ENCODE assay signal across 9 mouse cellular contexts in the genomic region with DNA sequence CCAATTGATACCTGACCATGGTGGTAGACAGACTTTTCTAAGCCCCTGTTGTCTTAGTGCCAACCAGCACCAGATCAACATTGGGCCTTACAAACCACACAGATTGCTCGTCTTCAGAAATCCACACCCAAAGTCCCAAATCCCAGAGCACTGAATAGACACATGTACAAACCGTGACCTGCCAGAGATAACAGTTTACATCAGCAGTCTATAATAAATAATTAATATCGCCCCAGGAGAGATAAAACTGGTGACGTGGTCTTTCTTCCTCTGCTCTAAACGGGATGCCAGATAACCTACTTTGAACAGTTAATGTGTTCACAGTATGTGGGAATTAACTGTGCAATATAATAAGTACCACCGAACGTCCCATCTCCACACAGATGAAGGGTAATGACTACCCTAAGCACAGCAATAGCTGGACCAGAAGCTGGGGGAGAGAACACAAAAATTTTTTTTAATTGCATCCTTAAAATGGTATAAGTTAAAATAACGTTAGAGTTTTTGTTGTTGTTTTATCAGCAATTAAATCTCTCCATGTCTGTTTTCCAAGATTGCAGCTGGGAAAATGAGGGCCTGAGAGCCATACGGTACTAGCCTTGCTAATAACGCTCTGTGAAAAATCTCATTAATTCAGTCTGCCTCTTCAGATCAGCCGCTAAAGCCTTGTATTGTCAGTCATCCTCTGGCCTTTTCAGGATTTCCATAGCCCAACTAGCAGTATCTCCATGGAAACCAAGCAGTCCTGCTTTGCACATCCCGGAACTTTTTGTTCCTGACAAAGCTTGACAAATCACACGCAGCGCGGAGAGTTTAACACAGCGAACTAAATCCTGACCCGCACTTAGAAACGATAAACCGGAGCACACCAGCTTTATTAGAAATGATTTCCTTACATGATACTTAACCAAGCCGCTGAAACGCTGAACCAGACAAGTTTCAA.
DNase-seq lines count a peak whose midpoint lies in the region; ATAC-seq and TF ChIP-seq lines count a peak whose summit lies in the region.
"Had no signal": no experiment of that assay in that cellular context is flagged by ENCODE, and none has a peak within 500 bp of the region (broad histone marks: within the 10 kb centered on the region; RNA-seq: fewer than 3 reads in every experiment).

No protein-coding gene starts in this region.

- 28% methylated on average over 21 of the region's 21 CpGs for WGBS in heart, adult 2 months
- WGBS in forebrain, embryonic 15.5 days, result 1% methylated on average over 21 of the region's 21 CpGs
- 8% methylated on average over 21 of the region's 21 CpGs for WGBS in hindbrain, embryonic 16.5 days
- 24% methylated on average over 21 of the region's 21 CpGs for WGBS in limb, embryonic 15.5 days
- WGBS in stomach, embryonic 15.5 days, result 21% methylated on average over 21 of the region's 21 CpGs

- peak; percentile 95 for ATAC-seq in forebrain, embryonic 15.5 days (replicated peaks)
- peak; percentile 91 for ATAC-seq in hindbrain, embryonic 16.5 days
- ATAC-seq in limb, embryonic 15.5 days (ENCODE audit: insufficient number of reproducible peaks, low FRiP score, low TSS enrichment, low read depth), result no peak
- no peak for ATAC-seq in stomach, embryonic 15.5 days (ENCODE audit: insufficient read depth, low FRiP score, low read depth)

- intact Hi-C loops in heart, adult 2 months (cut with DNase I), result no loop called here
- intact Hi-C loops in gastrocnemius, postnatal 36 days (cut with DNase I), result no loop called here

- peaks cover 2% of the 10 kb centered on the region; the same call in 1 of the 2 replicates for H3K4me1 ChIP-seq in heart, adult 2 months (ENCODE audit: control insufficient read depth, insufficient read depth, low read length)
- H3K4me1 ChIP-seq in forebrain, embryonic 15.5 days, result peaks cover 36% of the 10 kb centered on the region
- peaks cover 19% of the 10 kb centered on the region for H3K4me1 ChIP-seq in hindbrain, embryonic 16.5 days (ENCODE audit: control insufficient read depth, insufficient read depth, low read depth, low read length)
- H3K4me1 ChIP-seq in limb, embryonic 15.5 days, result peaks cover 7% of the 10 kb centered on the region; the same call in 1 of the 2 replicates
- no peaks in the 10 kb centered on the region for H3K4me1 ChIP-seq in stomach, embryonic 15.5 days

- no peak overlapping the region for H3K9ac ChIP-seq in heart, adult 2 months (ENCODE audit: low read depth, low read length)
- 0 out of 2 replicates have a peak overlapping the region, but pooled peaks have one; percentile 2 for H3K9ac ChIP-seq in forebrain, embryonic 15.5 days (replicated peaks)
- H3K9ac ChIP-seq in hindbrain, embryonic 16.5 days (ENCODE audit: low read depth, low read length), result no peak overlapping the region
- no peak overlapping the region for H3K9ac ChIP-seq in limb, embryonic 15.5 days
- H3K9ac ChIP-seq in stomach, embryonic 15.5 days, result no peak overlapping the region

- TF ChIP-seq CTCF in heart, adult 2 months (IDR thresholded peaks at IDR 0.05), result no peak

- no peak overlapping the region for H3K27ac ChIP-seq in heart, adult 2 months
- peak overlapping the region; percentile 82 for H3K27ac ChIP-seq in forebrain, embryonic 15.5 days (replicated peaks)
- H3K27ac ChIP-seq in hindbrain, embryonic 16.5 days (ENCODE audit: low read depth, low read length), result peak overlapping the region; percentile 37; the same call in 1 of the 2 replicates
- H3K27ac ChIP-seq in limb, embryonic 15.5 days, result no peak overlapping the region
- no peak overlapping the region for H3K27ac ChIP-seq in stomach, embryonic 15.5 days
- H3K27ac ChIP-seq: macrophage had no signal

- no peak overlapping the region for H3K4me3 ChIP-seq in heart, adult 2 months
- H3K4me3 ChIP-seq in forebrain, embryonic 15.5 days, result peak overlapping the region; percentile 20
- 0 out of 2 replicates have a peak overlapping the region, but pooled peaks have one; percentile 0 for H3K4me3 ChIP-seq in hindbrain, embryonic 16.5 days (ENCODE audit: low read length)
- no peak overlapping the region for H3K4me3 ChIP-seq in limb, embryonic 15.5 days
- H3K4me3 ChIP-seq in stomach, embryonic 15.5 days (replicated peaks), result no peak overlapping the region

- no peak for TF ChIP-seq EP300 in heart, adult 2 months (IDR thresholded peaks at IDR 0.05; ENCODE audit: insufficient read depth, low read depth, low read length)

- H3K27me3 ChIP-seq in heart, adult 2 months (ENCODE audit: control insufficient read depth, insufficient read depth, low read length), result no peaks in the 10 kb centered on the region
- no peaks in the 10 kb centered on the region for H3K27me3 ChIP-seq in forebrain, embryonic 15.5 days
- no peaks in the 10 kb centered on the region for H3K27me3 ChIP-seq in hindbrain, embryonic 16.5 days (replicated peaks; ENCODE audit: control insufficient read depth, insufficient read depth, low read length)
- H3K27me3 ChIP-seq in limb, embryonic 15.5 days, result peaks cover 8% of the 10 kb centered on the region; the same call in 1 of the 2 replicates
- 0 out of 2 replicates have a peak, but pooled peaks cover 5% of the 10 kb centered on the region for H3K27me3 ChIP-seq in stomach, embryonic 15.5 days (replicated peaks)

- H3K9me3 ChIP-seq in forebrain, embryonic 15.5 days, result no peaks in the 10 kb centered on the region
- no peaks in the 10 kb centered on the region for H3K9me3 ChIP-seq in hindbrain, embryonic 16.5 days (ENCODE audit: control insufficient read depth, low read length)
- H3K9me3 ChIP-seq in limb, embryonic 15.5 days, result no peaks in the 10 kb centered on the region
- H3K9me3 ChIP-seq in stomach, embryonic 15.5 days, result no peaks in the 10 kb centered on the region

- peak overlapping the region; percentile 45 for H3K4me2 ChIP-seq in forebrain, embryonic 15.5 days (replicated peaks)
- H3K4me2 ChIP-seq in hindbrain, embryonic 16.5 days (ENCODE audit: low read length), result peak overlapping the region; percentile 40
- peak overlapping the region; percentile 15; the same call in 1 of the 2 replicates for H3K4me2 ChIP-seq in limb, embryonic 15.5 days
- H3K4me2 ChIP-seq in stomach, embryonic 15.5 days, result peak overlapping the region; percentile 20

- no peaks in the 10 kb centered on the region for H3K79me2 ChIP-seq in heart, adult 2 months (replicated peaks; ENCODE audit: control insufficient read depth, insufficient read depth, low read length)

- TF ChIP-seq POLR2A in heart, adult 2 months (IDR thresholded peaks at IDR 0.05; ENCODE audit: insufficient read depth, low read depth, low read length), result no peak

- peak; percentile 93 for DNase-seq in heart, adult 11 months
- DNase-seq in heart, adult 2 months, result no peak
- DNase-seq in gastrocnemius, postnatal 36 days, result no peak
- DNase-seq in natural killer cell, adult 2 months (ENCODE audit: low spot score in 2 of 2), result no peak

- H3K36me3 ChIP-seq in heart, adult 2 months (ENCODE audit: control insufficient read depth, insufficient read depth, low read length), result no peaks in the 10 kb centered on the region
- no peaks in the 10 kb centered on the region for H3K36me3 ChIP-seq in forebrain, embryonic 15.5 days
- H3K36me3 ChIP-seq in hindbrain, embryonic 16.5 days (ENCODE audit: control insufficient read depth, insufficient read depth, low read length), result no peaks in the 10 kb centered on the region
- no peaks in the 10 kb centered on the region for H3K36me3 ChIP-seq in limb, embryonic 15.5 days
- no peaks in the 10 kb centered on the region for H3K36me3 ChIP-seq in stomach, embryonic 15.5 days

Comparison
In these comparisons a context has a peak if more than half of its experiments do, and no peak if none do; other contexts are left out.
1. H3K27ac ChIP-seq: peak in forebrain, embryonic 15.5 days (single experiment) and hindbrain, embryonic 16.5 days (single experiment); none in heart, adult 2 months (single experiment), limb, embryonic 15.5 days (single experiment) and stomach, embryonic 15.5 days (single experiment).
2. H3K4me3 ChIP-seq: peak in forebrain, embryonic 15.5 days (single experiment) and hindbrain, embryonic 16.5 days (single experiment); none in heart, adult 2 months (single experiment), limb, embryonic 15.5 days (single experiment) and stomach, embryonic 15.5 days (single experiment).
3. ATAC-seq: peak in forebrain, embryonic 15.5 days (single experiment) and hindbrain, embryonic 16.5 days (single experiment); none in limb, embryonic 15.5 days (single experiment) and stomach, embryonic 15.5 days (single experiment).
4. Peak in every context shown above with its lines, with median percentiles within 50 percentile points of each other: H3K4me2 ChIP-seq.